Mouse (Mus musculus): ENCODE results near the gene Slc25a54.

- TF ChIP-seq CTCF (IDR thresholded peaks at IDR 0.05; ENCODE audit: low read depth, low read length) (no peak), POLR2A (IDR thresholded peaks at IDR 0.05; ENCODE audit: borderline replicate concordance, low read depth, low read length) (no peak)
Observed at GRCm38 (mm10) chr3:109164644-109165043, 84.4 kb downstream of the Slc25a54 start.

Measured in bone marrow macrophage, adult 2 months (primary cell).